Mouse (Mus musculus) testis, adult 10 weeks (tissue): ENCODE measurements around the gene Fam90a1b. TPM values are rescaled to one million over a fixed set of nuclear protein-coding genes. Genes with fewer than 3 reads are reported as not detected.

Experiments used
- polyA plus RNA-seq: library from polyadenylated mRNA; stranded (reverse); fragments of 350-450 nt; fragmentation: Illumina TruSeq; extraction: RNeasy Lipid Tissue Mini Kit (QIAGEN cat#74804); gene quantifications from one replicate; pipeline ENCODE4 v1.2.3, GENCODE M21; 2014; ENCODE audit warnings: low read depth, low replicate concordance

Fam90a1b gene
- polyA plus RNA-seq = 9.1 TPM

GRCm38 (mm10) chrX:94366670-94367241, at the start of gene Fam90a1b, which contains the start of gene Apoo:
TSS of gene Fam90a1b (minus strand) at chrX:94366777.
TSS of gene Apoo (plus strand) at chrX:94367117.

Other genes with a start within 250 kb of the Fam90a1b start
- gene Zfx, start 243.1 kb downstream of the Fam90a1b start, polyA plus RNA-seq = 17.7 TPM
- gene Eif2s3x, start 153.9 kb downstream of the Fam90a1b start, polyA plus RNA-seq = 16.9 TPM
- gene Klhl15, start 132.2 kb downstream of the Fam90a1b start, polyA plus RNA-seq = 31.0 TPM
- gene Apoo, start 340 bp upstream of the Fam90a1b start, polyA plus RNA-seq = 62.4 TPM
- gene Maged1, start 175.4 kb upstream of the Fam90a1b start, polyA plus RNA-seq = 62.9 TPM